Mouse (Mus musculus) gastrocnemius, adult 8-10 months (tissue): Measurements from ENCODE around the gene Emilin1. TPM values are rescaled to one million over a fixed set of nuclear protein-coding genes. Genes with fewer than 3 reads are reported as not detected.

Source experiments
- DNase-seq, 2 experiments: peaks; one replicate each; pipeline ENCODE4 v3.0.0; 2022; ENCODE audit warnings: low spot score in 2 of 2
- total RNA-seq, 4 experiments: library from RNA; stranded (reverse); gene quantifications; 2 replicates each; pipeline ENCODE4 v1.2.4; 2022

The Emilin1 gene
- total RNA-seq, 4 experiments from 2014 or later: 1.7 to 3.0 (median 2.8) TPM

DNA sequence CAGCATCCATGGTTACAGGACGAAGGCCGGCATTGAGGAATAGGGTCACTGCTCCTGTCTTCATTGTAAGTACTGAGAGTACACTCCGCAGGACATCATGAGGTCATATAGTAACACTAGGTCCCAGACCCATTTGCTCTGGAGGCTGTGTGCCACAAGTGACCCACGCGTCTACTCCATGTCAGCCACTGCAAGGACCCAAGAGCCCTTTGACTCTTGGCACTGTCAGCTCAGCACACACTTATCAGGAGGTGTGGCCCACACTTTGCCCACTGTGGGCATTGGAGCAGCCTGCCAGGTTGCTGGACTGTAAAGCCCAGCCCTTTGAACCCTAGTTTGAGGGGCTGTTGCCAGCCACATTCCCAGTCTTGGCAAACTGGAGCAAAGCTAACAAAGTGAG is 12.0 kb downstream of the Emilin1 start:
- DNase-seq: no peak

GRCm38 (mm10) chr5:30926073-30926472 is 12.9 kb downstream of the Emilin1 start:
- DNase-seq: no peak

DNA sequence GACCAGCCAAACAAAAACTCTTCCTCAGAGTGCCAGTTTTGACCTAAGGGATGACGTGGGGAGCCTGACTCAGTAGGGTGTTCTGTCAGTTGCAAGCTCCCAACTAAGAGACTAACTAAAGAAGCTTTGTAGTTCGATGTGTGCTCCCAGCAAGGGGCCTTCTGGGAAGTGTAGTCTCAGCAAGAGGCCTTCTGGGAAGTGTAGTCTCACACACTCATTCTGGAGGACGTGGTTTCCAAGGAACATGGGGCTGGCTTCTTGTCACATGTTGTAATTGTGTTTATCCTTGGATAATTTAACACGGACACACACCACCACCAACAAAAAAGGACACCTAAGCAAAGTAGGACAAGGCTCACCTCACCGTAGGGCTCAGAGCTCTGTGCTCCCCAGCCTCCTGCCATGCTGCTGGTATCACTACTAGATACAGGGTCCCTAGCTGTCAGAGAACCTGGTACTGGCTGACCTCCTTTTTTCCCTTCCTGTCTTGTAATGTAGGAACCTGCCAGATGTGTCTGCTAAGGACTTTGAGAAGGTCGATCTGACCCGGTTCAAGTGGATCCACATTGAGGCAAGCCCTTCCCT is 14.8 kb downstream of the Emilin1 start:
- no peak for DNase-seq

GRCm38 (mm10) chr5:30930121-30930520 is 16.9 kb downstream of the Emilin1 start:
- peak; percentile 71 to 73 for DNase-seq

- DNase-seq: no peak
These were observed 17.6 kb downstream of the Emilin1 start for GRCm38 (mm10) chr5:30930846-30931245.

- no peak for DNase-seq
These were observed 18.2 kb downstream of the Emilin1 start for GRCm38 (mm10) chr5:30931378-30931777.

DNA sequence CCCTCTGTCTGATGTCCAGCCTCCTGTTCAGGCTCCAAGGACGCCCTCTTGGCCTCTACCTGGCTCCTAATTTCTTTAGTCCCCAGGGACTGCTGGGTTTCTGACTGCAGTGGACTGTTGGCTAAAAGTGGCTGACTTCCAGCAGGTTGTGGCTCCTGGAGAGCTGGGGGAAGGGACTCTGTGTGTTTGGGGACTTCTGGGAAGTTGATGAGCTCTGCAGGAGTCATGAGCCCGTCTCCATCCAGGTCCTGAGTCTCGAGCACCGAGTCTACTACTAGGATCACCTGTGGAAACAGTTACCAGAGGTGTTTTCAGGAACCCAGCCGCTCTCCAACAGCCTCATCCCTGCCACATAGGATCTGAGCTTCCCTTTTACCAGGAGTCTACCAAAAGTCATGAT is 20.5 kb downstream of the Emilin1 start:
- DNase-seq: no peak

GRCm38 (mm10) chr5:30934725-30935461 is 21.7 kb downstream of the Emilin1 start:
- DNase-seq: no peak

- no peak for DNase-seq
These were observed 29.8 kb downstream of the Emilin1 start for GRCm38 (mm10) chr5:30943004-30943403.

- no peak for DNase-seq
These were observed 31.1 kb downstream of the Emilin1 start for GRCm38 (mm10) chr5:30944344-30944743.

- peak in 1 of 2 experiments; percentile 43 for DNase-seq
These were observed 32.0 kb downstream of the Emilin1 start, which contains the start of gene Cgref1 for GRCm38 (mm10) chr5:30944956-30945781. Gene Cgref1 (minus strand): TSS chr5:30945591.

DNA sequence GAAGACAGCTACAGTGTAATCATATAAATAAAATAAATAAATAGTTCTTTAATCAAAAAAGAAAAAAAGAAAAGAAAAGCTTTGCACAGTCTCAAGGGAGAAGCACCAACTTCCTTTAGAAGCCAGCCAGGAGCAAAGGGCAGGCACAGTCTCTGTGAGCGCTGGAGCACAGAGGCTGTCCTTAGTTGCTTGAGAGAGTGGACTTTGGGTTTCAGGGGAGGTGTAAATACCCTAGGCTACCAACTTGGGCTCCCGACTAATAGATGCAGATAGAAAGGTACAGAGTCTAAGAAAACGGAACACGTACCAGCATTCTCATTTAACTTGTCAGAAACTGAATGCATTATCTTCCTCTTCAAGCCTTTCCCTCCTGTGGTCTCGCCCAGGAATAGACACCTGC is 35.4 kb downstream of the Emilin1 start:
- DNase-seq: no peak

DNA sequence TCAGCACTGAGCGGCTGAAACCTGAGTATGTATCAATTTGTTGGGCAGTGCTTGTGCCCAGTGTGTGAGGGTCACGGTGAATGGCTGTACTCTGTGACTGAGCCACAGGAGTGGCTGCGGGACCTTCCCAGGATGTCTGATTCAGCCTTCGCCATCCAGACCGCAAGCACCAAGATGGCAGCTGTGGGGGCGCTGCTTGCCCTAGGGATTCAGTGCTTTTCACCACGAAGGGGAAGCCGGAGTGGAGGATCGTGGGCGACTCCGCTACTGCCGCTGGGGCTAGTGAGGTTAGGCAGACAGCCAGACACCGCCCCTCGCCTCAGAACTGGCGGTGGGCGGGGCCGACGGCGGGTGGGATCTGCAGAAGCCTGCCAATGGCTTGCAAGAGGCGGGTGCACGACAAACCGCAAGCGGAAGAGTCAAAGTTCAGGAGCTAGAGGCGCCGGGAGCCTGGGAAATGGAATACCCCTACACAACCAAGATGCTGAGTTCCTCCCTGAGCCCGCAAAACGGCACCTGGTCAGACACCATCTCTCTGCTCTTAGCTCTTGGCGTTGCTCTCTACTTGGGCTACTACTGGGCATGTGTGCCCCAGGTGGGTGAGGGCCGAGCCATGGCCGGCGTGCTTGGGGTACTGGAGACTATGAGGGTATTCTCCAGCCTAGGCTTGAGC is 36.6 kb downstream of the Emilin1 start:
- peak; percentile 81 to 86 for DNase-seq

DNA sequence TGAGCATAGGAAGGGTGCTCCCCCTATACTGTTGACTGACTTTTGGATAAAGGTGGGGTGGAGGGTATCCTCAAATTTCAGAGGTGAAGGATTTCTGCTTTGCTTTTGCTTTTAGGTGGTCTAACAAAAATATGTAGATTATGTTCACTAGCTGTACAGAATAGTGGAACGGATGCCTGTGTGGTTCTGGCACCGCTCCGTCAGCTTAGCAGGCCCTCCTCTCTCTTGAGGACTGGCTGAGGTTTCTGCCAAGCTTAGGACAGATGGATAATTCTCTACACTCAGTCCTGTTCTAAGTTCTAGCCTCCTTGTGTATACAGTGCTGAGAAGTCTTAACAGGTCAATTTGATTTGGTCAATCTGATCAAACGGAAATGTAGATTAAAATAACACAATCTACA is 37.2 kb downstream of the Emilin1 start:
- no peak for DNase-seq

GRCm38 (mm10) chr5:30950922-30951321 is 37.7 kb downstream of the Emilin1 start:
- no peak for DNase-seq

GRCm38 (mm10) chr5:30951706-30952105 is 38.5 kb downstream of the Emilin1 start:
- no peak for DNase-seq

DNA sequence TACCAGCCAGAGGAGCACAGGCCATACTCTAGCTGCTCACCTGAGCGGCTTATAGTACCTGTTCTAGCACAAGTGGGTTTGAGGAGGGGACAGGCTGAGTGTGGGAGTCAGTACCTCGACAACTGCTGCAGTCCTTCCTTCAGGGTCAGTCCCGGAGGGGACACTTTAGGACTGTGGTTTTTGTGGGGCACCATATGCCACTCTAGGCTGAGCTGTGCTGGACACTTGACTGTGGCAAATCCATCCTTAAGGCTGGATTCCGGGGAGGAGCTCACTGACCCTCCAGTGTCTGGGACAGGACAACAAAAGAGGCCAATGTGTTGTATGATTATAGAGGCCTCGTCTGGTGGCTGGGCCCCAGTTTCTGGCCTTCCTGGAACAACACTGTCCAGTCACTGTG is 39.3 kb downstream of the Emilin1 start:
- DNase-seq: no peak

DNA sequence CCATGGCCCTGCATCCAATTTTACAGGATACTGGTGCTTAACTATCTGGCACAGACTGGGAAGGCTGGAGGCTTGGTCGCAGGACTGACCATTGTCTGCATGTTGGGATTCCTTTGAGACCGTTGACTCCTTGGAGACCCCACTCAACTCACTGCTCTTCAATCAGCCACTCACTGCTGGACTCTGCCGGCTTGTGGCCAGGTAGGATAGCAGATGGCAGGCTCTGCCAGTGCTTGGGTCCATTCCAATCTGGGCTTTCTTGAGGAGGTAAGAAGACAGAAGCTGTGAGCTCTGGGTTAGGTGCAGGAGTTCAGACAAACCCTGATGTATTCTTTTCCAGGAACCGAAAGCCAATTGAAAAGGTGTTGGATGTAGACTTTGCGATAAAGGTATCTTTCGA is 40.9 kb downstream of the Emilin1 start:
- DNase-seq: no peak

GRCm38 (mm10) chr5:30954556-30954955 is 41.4 kb downstream of the Emilin1 start:
- DNase-seq: no peak

- no peak for DNase-seq
These were observed 42.5 kb downstream of the Emilin1 start for GRCm38 (mm10) chr5:30955751-30956150.

GRCm38 (mm10) chr5:30957891-30958290 is 44.7 kb downstream of the Emilin1 start:
- DNase-seq: no peak
